In genomic region chr9:116384176-116385076, GRCm38 (mm10) we compare ENCODE assay signal across 7 mouse cellular contexts.
DNase-seq lines count a peak whose midpoint lies in the region; ATAC-seq and TF ChIP-seq lines count a peak whose summit lies in the region.

No protein-coding gene starts in this region.

- H3K27ac ChIP-seq in intestine, postnatal 0 days (ENCODE audit: low read depth, low read length) = peak overlapping the region; percentile 89

- H3K4me2 ChIP-seq in intestine, postnatal 0 days (replicated peaks; ENCODE audit: low read depth) = peak overlapping the region; percentile 64

- intact Hi-C loops in left cerebral cortex, postnatal 36 days (cut with DNase I) = loop anchor here (5.0 kb wide), 1 partner anchor 297 kb away; no protein-coding TSS in a partner anchor

- H3K9ac ChIP-seq in intestine, postnatal 0 days (ENCODE audit: low read depth, low read length) = peak overlapping the region; percentile 34; the same call in 1 of the 2 replicates

- no peaks in the 10 kb centered on the region for H3K27me3 ChIP-seq in intestine, postnatal 0 days (replicated peaks; ENCODE audit: control insufficient read depth, insufficient read depth, low read length)

- peak; percentile 47 for DNase-seq in embryo, embryonic 9.5 days (ENCODE audit: extremely low spot score)
- DNase-seq in heart, adult 11 months = peak; percentile 98
- DNase-seq in left cerebral cortex, postnatal 36 days (ENCODE audit: low spot score in 2 of 2) = peak; percentile 32 to 61
- peak; percentile 45 for DNase-seq in mesoderm, embryonic 11.5 days (ENCODE audit: low read depth, low spot score)
- DNase-seq in spleen, postnatal 4 days (ENCODE audit: low spot score in 2 of 2) = peak; percentile 87 to 90

- no peaks in the 10 kb centered on the region for H3K9me3 ChIP-seq in intestine, postnatal 0 days (ENCODE audit: control insufficient read depth)

- peak; percentile 100 for ATAC-seq in activated CD4-positive, CD25-positive, alpha-beta regulatory T cell, adult 4 months
- ATAC-seq in intestine, postnatal 0 days = peak; percentile 53

- peaks cover 10% of the 10 kb centered on the region for H3K4me1 ChIP-seq in intestine, postnatal 0 days (replicated peaks; ENCODE audit: control insufficient read depth, insufficient read depth, low read length)

- peak; percentile 88 for TF ChIP-seq CTCF in intestine, postnatal 0 days (IDR thresholded peaks at IDR 0.05; ENCODE audit: low read depth)

- peak overlapping the region; percentile 11; the same call in 1 of the 2 replicates for H3K4me3 ChIP-seq in intestine, postnatal 0 days (ENCODE audit: low read depth, low read length)

- no peaks in the 10 kb centered on the region for H3K36me3 ChIP-seq in intestine, postnatal 0 days (ENCODE audit: control insufficient read depth, insufficient read depth)

- 45% methylated on average over 21 of the region's 21 CpGs for WGBS in intestine, postnatal 0 days

Comparison
In these comparisons a context has a peak if more than half of its experiments do, and no peak if none do; other contexts are left out.
1. Peak in every context shown above with its lines: DNase-seq, ATAC-seq, H3K4me3 ChIP-seq and H3K27ac ChIP-seq.
2. DNase-seq: peak in every context shown above with its lines; median percentile 98 in heart, adult 11 months; 88 in spleen, postnatal 4 days; 47 in embryo, embryonic 9.5 days; 46 in left cerebral cortex, postnatal 36 days; 45 in mesoderm, embryonic 11.5 days.